Mouse (Mus musculus): ENCODE data around the gene Prox1. TPM values are rescaled to one million over a fixed set of nuclear protein-coding genes. Genes with fewer than 3 reads are reported as not detected.

Gene Prox1
- total and polyA plus RNA-seq, 2 experiments from 2014 or later = 3.8 to 8.4 TPM

GRCm38 (mm10) chr1:190161288-190161687 is 9.2 kb downstream of the Prox1 start:
- no peaks in the 10 kb centered on the region for H3K36me3 ChIP-seq (ENCODE audit: insufficient read depth, low read length)
- ATAC-seq = no peak
- no peak overlapping the region for H3K27ac ChIP-seq
- H3K4me1 ChIP-seq (ENCODE audit: insufficient read depth, low read length) = no peaks in the 10 kb centered on the region
- TF ChIP-seq CTCF (IDR thresholded peaks at IDR 0.05; ENCODE audit: low read depth) = no peak
- H3K9me3 ChIP-seq (ENCODE audit: low read length) = no peaks in the 10 kb centered on the region
- H3K4me3 ChIP-seq (ENCODE audit: low read length) = no peak overlapping the region
- no peak for DNase-seq (ENCODE audit: low spot score)
- H3K4me2 ChIP-seq (ENCODE audit: low read depth, low read length) = no peak overlapping the region
- WGBS = 79% methylated on average over 18 of the region's 18 CpGs
- H3K9ac ChIP-seq (replicated peaks; ENCODE audit: low read length) = no peak overlapping the region
- no peaks in the 10 kb centered on the region for H3K27me3 ChIP-seq (ENCODE audit: insufficient read depth, low read length)

GRCm38 (mm10) chr1:190159457-190159856 is 11.1 kb downstream of the Prox1 start:
- Histone ChIP-seq H3K4me2 (ENCODE audit: low read depth, low read length) (no peak overlapping the region), H3K27me3 (ENCODE audit: insufficient read depth, low read length) (no peaks in the 10 kb centered on the region), H3K9ac (replicated peaks; ENCODE audit: low read length) (no peak overlapping the region), H3K4me3 (ENCODE audit: low read length) (no peak overlapping the region), H3K4me1 (ENCODE audit: insufficient read depth, low read length) (no peaks in the 10 kb centered on the region), H3K36me3 (ENCODE audit: insufficient read depth, low read length) (no peaks in the 10 kb centered on the region), H3K27ac (no peak overlapping the region), H3K9me3 (ENCODE audit: low read length) (no peaks in the 10 kb centered on the region)
- WGBS = 48% methylated on average over 11 of the region's 11 CpGs
- no peak for TF ChIP-seq CTCF (IDR thresholded peaks at IDR 0.05; ENCODE audit: low read depth)
- ATAC-seq (no peak), DNase-seq (ENCODE audit: low spot score) (no peak)

GRCm38 (mm10) chr1:190155751-190156150 is 14.8 kb downstream of the Prox1 start:
- H3K27me3 ChIP-seq (ENCODE audit: insufficient read depth, low read length) = no peaks in the 10 kb centered on the region
- no peak for TF ChIP-seq CTCF (IDR thresholded peaks at IDR 0.05; ENCODE audit: low read depth)

GRCm38 (mm10) chr1:190155021-190155420 is 15.5 kb downstream of the Prox1 start:
- DNase-seq (ENCODE audit: low spot score) (no peak), ATAC-seq (no peak)
- H3K4me3 ChIP-seq (ENCODE audit: low read length) = no peak overlapping the region
- H3K9ac ChIP-seq (replicated peaks; ENCODE audit: low read length) = no peak overlapping the region
- WGBS = 35% methylated on average over 2 of the region's 2 CpGs
- H3K9me3 ChIP-seq (ENCODE audit: low read length) = no peaks in the 10 kb centered on the region
- no peak for TF ChIP-seq CTCF (IDR thresholded peaks at IDR 0.05; ENCODE audit: low read depth)
- no peak overlapping the region for H3K4me2 ChIP-seq (ENCODE audit: low read depth, low read length)
- H3K4me1 ChIP-seq (ENCODE audit: insufficient read depth, low read length) = no peaks in the 10 kb centered on the region
- H3K27me3 ChIP-seq (ENCODE audit: insufficient read depth, low read length) = 0 out of 2 replicates have a peak, but pooled peaks cover under 1% of the 10 kb centered on the region
- no peak overlapping the region for H3K27ac ChIP-seq
- no peaks in the 10 kb centered on the region for H3K36me3 ChIP-seq (ENCODE audit: insufficient read depth, low read length)

More at GRCm38 (mm10) chr1:190155751-190156150, 14.8 kb downstream of the Prox1 start:
- 27% methylated on average over 8 of the region's 8 CpGs for WGBS
- H3K36me3 ChIP-seq (ENCODE audit: insufficient read depth, low read length) = no peaks in the 10 kb centered on the region
- H3K4me2 ChIP-seq (ENCODE audit: low read depth, low read length) = no peak overlapping the region
- no peak overlapping the region for H3K9ac ChIP-seq (replicated peaks; ENCODE audit: low read length)
- H3K27ac ChIP-seq = no peak overlapping the region
- no peaks in the 10 kb centered on the region for H3K9me3 ChIP-seq (ENCODE audit: low read length)
- ATAC-seq = no peak
- no peak for DNase-seq (ENCODE audit: low spot score)
- no peak overlapping the region for H3K4me3 ChIP-seq (ENCODE audit: low read length)
- H3K4me1 ChIP-seq (ENCODE audit: insufficient read depth, low read length) = no peaks in the 10 kb centered on the region

GRCm38 (mm10) chr1:190154292-190154691 is 16.2 kb downstream of the Prox1 start:
- ATAC-seq (no peak), DNase-seq (ENCODE audit: low spot score) (no peak)
- H3K4me1 ChIP-seq (ENCODE audit: insufficient read depth, low read length) = no peaks in the 10 kb centered on the region
- no peaks in the 10 kb centered on the region for H3K9me3 ChIP-seq (ENCODE audit: low read length)
- H3K27ac ChIP-seq = no peak overlapping the region
- H3K9ac ChIP-seq (replicated peaks; ENCODE audit: low read length) = no peak overlapping the region
- no peaks in the 10 kb centered on the region for H3K36me3 ChIP-seq (ENCODE audit: insufficient read depth, low read length)
- peaks cover 5% of the 10 kb centered on the region; the same call in 1 of the 2 replicates for H3K27me3 ChIP-seq (ENCODE audit: insufficient read depth, low read length)
- no peak overlapping the region for H3K4me2 ChIP-seq (ENCODE audit: low read depth, low read length)
- TF ChIP-seq CTCF (IDR thresholded peaks at IDR 0.05; ENCODE audit: low read depth) = no peak
- 26% methylated on average over 7 of the region's 7 CpGs for WGBS
- no peak overlapping the region for H3K4me3 ChIP-seq (ENCODE audit: low read length)

- ATAC-seq = no peak
- Histone ChIP-seq H3K4me1 (ENCODE audit: insufficient read depth, low read length) (no peaks in the 10 kb centered on the region), H3K27ac (no peak overlapping the region), H3K36me3 (ENCODE audit: insufficient read depth, low read length) (no peaks in the 10 kb centered on the region), H3K27me3 (ENCODE audit: insufficient read depth, low read length) (peaks cover 5% of the 10 kb centered on the region; the same call in 1 of the 2 replicates), H3K9ac (replicated peaks; ENCODE audit: low read length) (no peak overlapping the region), H3K4me2 (ENCODE audit: low read depth, low read length) (no peak overlapping the region), H3K9me3 (ENCODE audit: low read length) (no peaks in the 10 kb centered on the region), H3K4me3 (ENCODE audit: low read length) (no peak overlapping the region)
- no peak for TF ChIP-seq CTCF (IDR thresholded peaks at IDR 0.05; ENCODE audit: low read depth)
- 54% methylated on average over 6 of the region's 6 CpGs for WGBS
- no peak for DNase-seq (ENCODE audit: low spot score)
Measured at GRCm38 (mm10) chr1:190152603-190153002, 17.9 kb downstream of the Prox1 start.

- Histone ChIP-seq H3K36me3 (ENCODE audit: insufficient read depth, low read length) (no peaks in the 10 kb centered on the region), H3K9ac (replicated peaks; ENCODE audit: low read length) (no peak overlapping the region), H3K4me1 (ENCODE audit: insufficient read depth, low read length) (no peaks in the 10 kb centered on the region), H3K4me3 (ENCODE audit: low read length) (no peak overlapping the region), H3K27me3 (ENCODE audit: insufficient read depth, low read length) (peaks cover 5% of the 10 kb centered on the region; the same call in 1 of the 2 replicates), H3K27ac (no peak overlapping the region), H3K9me3 (ENCODE audit: low read length) (no peaks in the 10 kb centered on the region), H3K4me2 (ENCODE audit: low read depth, low read length) (peak overlapping the region; percentile 34)
- no peak for DNase-seq (ENCODE audit: low spot score)
- WGBS = 21% methylated on average over 17 of the region's 17 CpGs
- no peak for ATAC-seq
- no peak for TF ChIP-seq CTCF (IDR thresholded peaks at IDR 0.05; ENCODE audit: low read depth)
Measured at GRCm38 (mm10) chr1:190149233-190149741, 21.2 kb downstream of the Prox1 start.

Data from hindbrain, postnatal 0 days (tissue).